Mouse (Mus musculus) liver, embryonic 14.5 days (tissue): ENCODE data around the gene 5031439G07Rik. TPM values are rescaled to one million over a fixed set of nuclear protein-coding genes. Genes with fewer than 3 reads are reported as not detected.
A peak's percentile ranks its signal among the peaks of the same experiment; 100 is the strongest.

ENCODE experiments used
- ATAC-seq: fragments of 200-750 bp; cut with Nextera tagmentation; 2 replicates; pipeline ENCODE4 v1.8.0; 2017; ENCODE audit warnings: moderate number of reproducible peaks, mild to moderate bottlenecking, moderate library complexity; ENCODE audit not compliant: insufficient read depth
- DNase-seq, 3 experiments: peaks; one replicate each; pipeline ENCODE4 v3.0.0-alpha.2; 2012 to 2013; ENCODE audit warnings: low read depth in 3 of 3, low spot score in 3 of 3
- H3K27ac ChIP-seq: fragments of 300-500 bp; sonication (generic); 2 replicates; pipeline ENCODE4 v1.5.1; 2014; ENCODE audit warnings: moderate library complexity, mild to moderate bottlenecking, control low read depth, inconsistent platforms
- H3K27me3 ChIP-seq: fragments of 300-500 bp; sonication (generic); 2 replicates; pipeline ENCODE4 v1.6.1; 2014; ENCODE audit warnings: mild to moderate bottlenecking, low read length, moderate library complexity; ENCODE audit not compliant: control insufficient read depth, insufficient read depth
- H3K36me3 ChIP-seq: fragments of 300-500 bp; sonication (generic); replicated peaks from 2 replicates; pipeline ENCODE4 v1.6.1; 2014; ENCODE audit warnings: low read depth; ENCODE audit not compliant: control insufficient read depth, insufficient read depth
- H3K4me1 ChIP-seq, 2 experiments: fragments of 200-500 bp in 1 of 2; fragments of 300-500 bp in 1 of 2; sonication (generic) in 1 of 2; replicated peaks; 2 replicates each; pipeline ENCODE4 v1.6.1; 2012 to 2014; ENCODE audit warnings: antibody characterized with exemption in 1 of 2, inconsistent platforms in 1 of 2, low read length in 1 of 2; ENCODE audit not compliant: control insufficient read depth in 2 of 2, insufficient read depth in 2 of 2
- H3K4me2 ChIP-seq: fragments of 300-500 bp; sonication (generic); 2 replicates; pipeline ENCODE4 v1.6.1; 2014; ENCODE audit warnings: low read depth, mild to moderate bottlenecking, control low read depth, moderate library complexity
- H3K4me3 ChIP-seq, 2 experiments: fragments of 200-500 bp in 1 of 2; fragments of 300-500 bp in 1 of 2; sonication (generic) in 1 of 2; 2 replicates each; pipeline ENCODE4 v1.5.1; 2012 to 2014; ENCODE audit warnings: low read depth in 2 of 2, low read length in 2 of 2, mild to moderate bottlenecking in 2 of 2, control low read depth in 1 of 2, inconsistent platforms in 1 of 2, moderate library complexity in 1 of 2; ENCODE audit not compliant: insufficient read depth in 1 of 2
- H3K9ac ChIP-seq: fragments of 300-500 bp; sonication (generic); replicated peaks from 2 replicates; pipeline ENCODE4 v1.6.1; 2014; ENCODE audit warnings: mild to moderate bottlenecking, control low read depth, moderate library complexity
- H3K9me3 ChIP-seq: fragments of 300-500 bp; sonication (generic); 2 replicates; pipeline ENCODE4 v1.6.1; 2016; ENCODE audit warnings: low read length, mixed read lengths; ENCODE audit not compliant: control insufficient read depth
- CTCF ChIP-seq: IDR thresholded peaks from 2 replicates; pipeline ENCODE4 v1.5.1; 2016; ENCODE audit warnings: antibody characterized with exemption, low read depth, control low read depth
- EP300 ChIP-seq: IDR thresholded peaks from 2 replicates; pipeline ENCODE4 v1.6.1; 2016; ENCODE audit warnings: antibody characterized with exemption, low read depth
- WGBS: fragments of 180-500 bp; shearing (Covaris S2); extraction: QIAGEN DNeasy Blood & Tissue Kit; methylation state at CpG from one replicate; pipeline ENCODE4 v1.1.7; 2014; ENCODE audit not compliant: insufficient replicate concordance; 5-methylcytosine and 5-hydroxymethylcytosine counted together
- polyA plus RNA-seq, 2 experiments: library from polyadenylated mRNA; depleted of rRNA in 1 of 2; stranded (reverse) in 1 of 2; unstranded in 1 of 2; fragments of >200 nt; fragmentation: Nextera tagmentation in 1 of 2; extraction: Ambion mirVana in 1 of 2; gene quantifications; 2 replicates each; pipeline versions ENCODE4 v1.2.1 to v1.2.3; 2012 to 2014

The 5031439G07Rik gene
- polyA plus RNA-seq, 2 experiments: 1.4 to 1.8 TPM

DNA sequence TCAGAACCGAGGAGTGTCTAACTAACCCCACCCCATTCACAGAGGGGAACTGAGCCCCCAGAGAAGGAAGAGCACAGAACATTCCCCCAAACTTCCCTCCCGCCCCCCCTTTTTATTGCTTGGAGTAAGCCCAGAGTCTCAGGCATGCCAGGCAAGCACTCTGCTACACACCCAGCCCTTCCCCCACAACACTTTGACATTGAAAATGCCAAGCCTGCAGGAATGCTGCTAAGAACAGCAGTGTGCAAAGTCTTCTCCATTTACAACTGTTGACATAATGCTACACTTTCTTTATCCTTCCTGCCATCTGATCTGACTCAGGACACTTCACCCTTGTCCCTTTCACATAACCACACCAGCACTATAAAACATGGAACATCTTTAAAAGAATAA, 24.3 kb upstream of the 5031439G07Rik start:
- no peak overlapping the region for H3K9ac ChIP-seq
- no peaks in the 10 kb centered on the region for H3K36me3 ChIP-seq
- no peak overlapping the region for H3K4me2 ChIP-seq
- 34% methylated on average over 2 of the region's 2 CpGs for WGBS
- TF ChIP-seq CTCF (no peak), EP300 (no peak)
- ATAC-seq: no peak
- no peak overlapping the region for H3K27ac ChIP-seq
- H3K27me3 ChIP-seq: no peaks in the 10 kb centered on the region; the same call in 1 of the 2 replicates
- no peak overlapping the region for H3K4me3 ChIP-seq
- no peak for DNase-seq
- H3K4me1 ChIP-seq: 0 out of 4 replicates have a peak, but pooled peaks cover 0 to 2% of the 10 kb centered on the region in 2 experiments
- H3K9me3 ChIP-seq: no peaks in the 10 kb centered on the region

GRCm38 (mm10) chr15:85011895-85012661, 23.7 kb upstream of the 5031439G07Rik start:
- WGBS: 38% methylated on average over 19 of the region's 19 CpGs
- peak overlapping the region; percentile 16; the same call in 1 of the 2 replicates for H3K4me2 ChIP-seq
- H3K27me3 ChIP-seq: no peaks in the 10 kb centered on the region; the same call in 1 of the 2 replicates
- H3K9ac ChIP-seq: no peak overlapping the region
- DNase-seq (no peak), ATAC-seq (no peak)
- no peak overlapping the region for H3K4me3 ChIP-seq
- H3K4me1 ChIP-seq: 0 out of 4 replicates have a peak, but pooled peaks cover 0 to 2% of the 10 kb centered on the region in 2 experiments
- TF ChIP-seq CTCF (no peak), EP300 (no peak)
- no peaks in the 10 kb centered on the region for H3K9me3 ChIP-seq
- no peak overlapping the region for H3K27ac ChIP-seq
- no peaks in the 10 kb centered on the region for H3K36me3 ChIP-seq

GRCm38 (mm10) chr15:85009666-85010065, 21.3 kb upstream of the 5031439G07Rik start:
- H3K4me2 ChIP-seq: no peak overlapping the region
- no peak overlapping the region for H3K4me3 ChIP-seq
- H3K27ac ChIP-seq: no peak overlapping the region
- 0 out of 4 replicates have a peak, but pooled peaks cover 0 to 2% of the 10 kb centered on the region in 2 experiments for H3K4me1 ChIP-seq
- 60% methylated on average over 8 of the region's 8 CpGs for WGBS
- no peak for ATAC-seq
- TF ChIP-seq EP300 (no peak), CTCF (no peak)
- H3K36me3 ChIP-seq: no peaks in the 10 kb centered on the region
- no peaks in the 10 kb centered on the region for H3K9me3 ChIP-seq
- no peak for DNase-seq
- no peaks in the 10 kb centered on the region for H3K27me3 ChIP-seq
- H3K9ac ChIP-seq: no peak overlapping the region

DNA sequence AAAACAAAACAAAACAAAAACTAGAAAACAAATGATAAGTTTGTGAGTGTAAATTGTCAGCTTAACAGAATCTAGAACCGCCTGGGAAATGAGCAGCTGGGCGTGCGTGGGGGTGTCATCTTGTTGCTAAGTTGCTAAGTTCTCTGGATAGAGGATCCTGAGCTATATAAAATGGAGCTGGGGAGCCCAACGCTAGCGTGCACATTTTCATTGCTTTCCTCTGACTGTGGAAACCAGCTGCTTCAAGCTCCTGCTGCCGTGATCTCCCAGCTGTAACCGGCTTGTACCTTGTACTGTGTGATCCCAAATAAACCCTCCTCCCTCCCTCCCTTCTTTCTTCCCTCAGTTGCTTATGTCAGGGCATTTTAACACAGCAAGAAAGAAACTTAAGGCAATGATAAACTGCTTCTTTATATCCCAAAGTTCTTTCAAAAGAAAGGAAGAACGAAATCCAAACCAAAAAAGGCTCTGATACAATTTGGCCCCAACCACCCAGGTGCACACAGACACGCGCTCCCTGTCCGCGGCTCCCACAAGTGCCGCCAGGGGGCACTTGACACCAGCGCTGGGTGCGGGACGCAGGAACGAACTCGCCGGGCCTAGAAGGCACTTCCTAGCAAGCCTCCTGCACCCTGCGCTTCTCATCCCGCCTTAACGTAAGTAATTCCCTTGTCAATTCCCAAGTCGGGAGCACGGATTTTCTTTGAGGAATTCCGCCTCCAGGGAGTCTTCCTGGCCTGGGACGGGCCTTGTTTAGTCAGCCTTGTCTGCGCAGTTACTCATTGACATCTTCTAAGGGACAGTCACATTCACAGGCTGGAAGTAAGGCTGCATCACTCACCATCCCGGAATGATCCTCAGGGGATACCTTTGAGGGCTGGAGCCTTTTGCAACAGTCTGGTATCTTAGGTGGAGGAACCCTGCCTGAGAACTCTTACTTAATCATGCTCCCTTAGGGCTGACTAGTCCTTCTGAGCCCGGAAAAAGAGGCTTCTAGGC, 12.9 kb upstream of the 5031439G07Rik start:
- Histone ChIP-seq H3K27me3 (no peaks in the 10 kb centered on the region), H3K9me3 (no peaks in the 10 kb centered on the region), H3K4me2 (no peak overlapping the region), H3K36me3 (no peaks in the 10 kb centered on the region), H3K9ac (no peak overlapping the region), H3K4me3 (no peak overlapping the region), H3K4me1 (no peaks in the 10 kb centered on the region), H3K27ac (no peak overlapping the region)
- DNase-seq: no peak
- 18% methylated on average over 29 of the region's 29 CpGs for WGBS
- TF ChIP-seq CTCF (peak; percentile 92), EP300 (no peak)
- no peak for ATAC-seq

- Histone ChIP-seq H3K9me3 (no peaks in the 10 kb centered on the region), H3K27ac (no peak overlapping the region), H3K36me3 (no peaks in the 10 kb centered on the region), H3K4me1 (no peaks in the 10 kb centered on the region; a peak in 1 of 4 replicates), H3K4me2 (no peak overlapping the region), H3K4me3 (no peak overlapping the region), H3K27me3 (no peaks in the 10 kb centered on the region), H3K9ac (no peak overlapping the region)
- DNase-seq (no peak), ATAC-seq (no peak)
- 56% methylated on average over 7 of the region's 7 CpGs for WGBS
- TF ChIP-seq CTCF: no peak
- no peak for TF ChIP-seq EP300
Observed at GRCm38 (mm10) chr15:84999911-85000310, 11.6 kb upstream of the 5031439G07Rik start.
